Mouse (Mus musculus) kidney, adult 9 months (tissue): ENCODE results near the gene Iqch.

Experiments
- DNase-seq: peaks from one replicate; pipeline ENCODE4 v3.0.0; 2022

Gene Iqch

GRCm38 (mm10) chr9:63611967-63612366 lies 9.7 kb upstream of the Iqch start:
- peak; percentile 29 for DNase-seq

- DNase-seq, result peak; percentile 55
Measured at GRCm38 (mm10) chr9:63610841-63611366, 8.6 kb upstream of the Iqch start.

- DNase-seq, result no peak
Measured at GRCm38 (mm10) chr9:63610231-63610630, 7.9 kb upstream of the Iqch start.

GRCm38 (mm10) chr9:63609776-63610175 lies 7.5 kb upstream of the Iqch start:
- peak; percentile 50 for DNase-seq

- no peak for DNase-seq
Measured at GRCm38 (mm10) chr9:63609246-63609645, 7.0 kb upstream of the Iqch start.

GRCm38 (mm10) chr9:63608006-63608405 lies 5.7 kb upstream of the Iqch start:
- DNase-seq, result no peak

- no peak for DNase-seq
Measured at GRCm38 (mm10) chr9:63606594-63606993, 4.3 kb upstream of the Iqch start.

GRCm38 (mm10) chr9:63603849-63604248 lies 1.6 kb upstream of the Iqch start:
- DNase-seq, result peak; percentile 42

- peak; percentile 78 for DNase-seq
Measured at GRCm38 (mm10) chr9:63596660-63597059, 5.6 kb downstream of the Iqch start.

GRCm38 (mm10) chr9:63595652-63596051 lies 6.6 kb downstream of the Iqch start:
- DNase-seq, result no peak

GRCm38 (mm10) chr9:63595032-63595431 lies 7.3 kb downstream of the Iqch start:
- peak; percentile 20 for DNase-seq

GRCm38 (mm10) chr9:63591661-63592256 lies 10.5 kb downstream of the Iqch start:
- no peak for DNase-seq

GRCm38 (mm10) chr9:63590592-63590991 lies 11.7 kb downstream of the Iqch start:
- no peak for DNase-seq

- DNase-seq, result no peak
Measured at GRCm38 (mm10) chr9:63589209-63589608, 13.1 kb downstream of the Iqch start.

GRCm38 (mm10) chr9:63585251-63585650 lies 17.0 kb downstream of the Iqch start:
- no peak for DNase-seq

- no peak for DNase-seq
Measured at GRCm38 (mm10) chr9:63581778-63582177, 20.5 kb downstream of the Iqch start.

- DNase-seq, result no peak
Measured at GRCm38 (mm10) chr9:63580046-63580445, 22.2 kb downstream of the Iqch start.

GRCm38 (mm10) chr9:63579644-63580043 lies 22.6 kb downstream of the Iqch start:
- no peak for DNase-seq

GRCm38 (mm10) chr9:63577469-63577868 lies 24.8 kb downstream of the Iqch start:
- DNase-seq, result no peak

GRCm38 (mm10) chr9:63572874-63573273 lies 29.4 kb downstream of the Iqch start:
- DNase-seq, result no peak

- DNase-seq, result no peak
Measured at GRCm38 (mm10) chr9:63571895-63572294, 30.4 kb downstream of the Iqch start.

GRCm38 (mm10) chr9:63568808-63569207 lies 33.5 kb downstream of the Iqch start:
- DNase-seq, result no peak

GRCm38 (mm10) chr9:63568314-63568713 lies 34.0 kb downstream of the Iqch start:
- no peak for DNase-seq

GRCm38 (mm10) chr9:63563436-63563835 lies 38.9 kb downstream of the Iqch start:
- no peak for DNase-seq

- no peak for DNase-seq
Measured at GRCm38 (mm10) chr9:63561931-63562330, 40.4 kb downstream of the Iqch start.
